Mouse (Mus musculus): ENCODE data around the gene Cntnap5c.

Gene Cntnap5c

GRCm38 (mm10) chr17:58003322-58003721 lies 234.0 kb downstream of the Cntnap5c start:
- DNase-seq (ENCODE audit: low spot score): no peak

- no peak for DNase-seq (ENCODE audit: low spot score)
Measured at GRCm38 (mm10) chr17:58004491-58004890, 235.1 kb downstream of the Cntnap5c start.

GRCm38 (mm10) chr17:58041178-58041577 lies 271.8 kb downstream of the Cntnap5c start:
- no peak for DNase-seq (ENCODE audit: low spot score)

- DNase-seq (ENCODE audit: low spot score): no peak
Measured at GRCm38 (mm10) chr17:58045149-58045548, 275.8 kb downstream of the Cntnap5c start.

- no peak for DNase-seq (ENCODE audit: low spot score)
Measured at GRCm38 (mm10) chr17:58069912-58070311, 300.5 kb downstream of the Cntnap5c start.

GRCm38 (mm10) chr17:58082676-58083075 lies 313.3 kb downstream of the Cntnap5c start:
- no peak for DNase-seq (ENCODE audit: low spot score)

GRCm38 (mm10) chr17:58104505-58104904 lies 335.1 kb downstream of the Cntnap5c start:
- DNase-seq (ENCODE audit: low spot score): no peak

- no peak for DNase-seq (ENCODE audit: low spot score)
Measured at GRCm38 (mm10) chr17:58107901-58108300, 338.5 kb downstream of the Cntnap5c start.

- DNase-seq (ENCODE audit: low spot score): no peak
Measured at GRCm38 (mm10) chr17:58108335-58108734, 339.0 kb downstream of the Cntnap5c start.

- no peak for DNase-seq (ENCODE audit: low spot score)
Measured at GRCm38 (mm10) chr17:58187171-58187570, 417.8 kb downstream of the Cntnap5c start.

GRCm38 (mm10) chr17:58201148-58201547 lies 431.8 kb downstream of the Cntnap5c start:
- no peak for DNase-seq (ENCODE audit: low spot score)

GRCm38 (mm10) chr17:58268058-58268457 lies 498.7 kb downstream of the Cntnap5c start:
- no peak for DNase-seq (ENCODE audit: low spot score)

GRCm38 (mm10) chr17:58351310-58351709 lies 581.9 kb downstream of the Cntnap5c start:
- no peak for DNase-seq (ENCODE audit: low spot score)

GRCm38 (mm10) chr17:58356224-58356623 lies 586.9 kb downstream of the Cntnap5c start:
- no peak for DNase-seq (ENCODE audit: low spot score)

GRCm38 (mm10) chr17:58363582-58364267 lies 594.4 kb downstream of the Cntnap5c start:
- no peak for DNase-seq (ENCODE audit: low spot score)

- DNase-seq (ENCODE audit: low spot score): no peak
Measured at GRCm38 (mm10) chr17:58370089-58370488, 600.7 kb downstream of the Cntnap5c start.

GRCm38 (mm10) chr17:58407769-58408168 lies 638.4 kb downstream of the Cntnap5c start:
- DNase-seq (ENCODE audit: low spot score): no peak

- no peak for DNase-seq (ENCODE audit: low spot score)
Measured at GRCm38 (mm10) chr17:58408756-58409155, 639.4 kb downstream of the Cntnap5c start.

- DNase-seq (ENCODE audit: low spot score): no peak
Measured at GRCm38 (mm10) chr17:58437443-58437842, 668.1 kb downstream of the Cntnap5c start.

All from urinary bladder, postnatal 10 days (tissue).